Mouse (Mus musculus) liver, postnatal 0 days (tissue): ENCODE data around the gene Serpinb1a.
"Not testable (repeated sequence)": the region's sequence is repeated elsewhere in the genome, so short reads cannot be mapped to it uniquely, and the experiment has no call there.

ENCODE experiments used
- CTCF ChIP-seq: sonication (generic); IDR thresholded peaks from 2 replicates; pipeline ENCODE4 v1.5.1; 2016; ENCODE audit warnings: antibody characterized with exemption, low read depth
- EP300 ChIP-seq: IDR thresholded peaks from 2 replicates; pipeline ENCODE4 v1.6.1; 2016; ENCODE audit warnings: antibody characterized with exemption, low read depth, mild to moderate bottlenecking

GRCm38 (mm10) chr13:32868233-32868632 is 17.2 kb upstream of the Serpinb1a start:
- TF ChIP-seq CTCF, EP300: not testable (repeated sequence)
